In genomic region chr2:122372067-122372466, GRCm38 (mm10) we compare ENCODE assay signal across 19 mouse cellular contexts. TPM values are rescaled to one million over a fixed set of nuclear protein-coding genes. Genes with fewer than 3 reads are reported as not detected.
"Had no signal": no experiment of that assay in that cellular context is flagged by ENCODE, and none has a peak within 500 bp of the region (broad histone marks: within the 10 kb centered on the region; RNA-seq: fewer than 3 reads in every experiment).

No protein-coding gene starts in this region.

- H3K9me3 ChIP-seq: midbrain, embryonic 10.5 days; midbrain, embryonic 12.5 days; neural tube, embryonic 12.5 days; stomach, embryonic 15.5 days had no signal

- H3K36me3 ChIP-seq: midbrain, embryonic 10.5 days; midbrain, embryonic 12.5 days; neural tube, embryonic 12.5 days; stomach, embryonic 15.5 days had no signal

- H3K4me3 ChIP-seq: midbrain, embryonic 10.5 days; midbrain, embryonic 12.5 days; neural tube, embryonic 12.5 days; stomach, embryonic 15.5 days had no signal

- DNase-seq: lung, adult 18-20 months; lung, embryonic 14.5 days; lung, postnatal 10 days; lung, postnatal 4 days; midbrain, embryonic 14.5 days; right cerebral cortex, postnatal 14 days; thymus, adult 2 months; thymus, postnatal 25 days; thymus, postnatal 4 days had no signal

- H3K27me3 ChIP-seq: neural tube, embryonic 12.5 days; stomach, embryonic 15.5 days had no signal

- H3K4me2 ChIP-seq: lung, embryonic 14.5 days; midbrain, embryonic 12.5 days; neural tube, embryonic 12.5 days; stomach, embryonic 15.5 days had no signal

RNA-seq across cellular contexts. Expression of gene Slc28a2, which starts 54.2 kb away (rescaled TPM):
- polyA plus RNA-seq: midbrain, embryonic 10.5 days; midbrain, embryonic 12.5 days; midbrain, embryonic 14.5 days; midbrain, embryonic 16.5 days; neural tube, embryonic 14.5 days had no signal

RNA-seq across cellular contexts. Expression of gene Duox1, which starts 56.6 kb away (rescaled TPM):
- total RNA-seq: megakaryocyte, adult 5-6 weeks; megakaryocyte-erythroid progenitor cell, adult 5-6 weeks; neutrophil, adult 5-6 weeks had no signal
- polyA plus RNA-seq: lung, embryonic 14.5 days; spleen, adult 2 months had no signal

RNA-seq across cellular contexts. Expression of gene Duoxa1, which starts 58.5 kb away (rescaled TPM):
- total RNA-seq: megakaryocyte, adult 5-6 weeks; megakaryocyte-erythroid progenitor cell, adult 5-6 weeks; neutrophil, adult 5-6 weeks had no signal
- polyA plus RNA-seq: lung, embryonic 14.5 days; midbrain, embryonic 10.5 days; neural tube, embryonic 12.5 days; neural tube, embryonic 14.5 days; spleen, adult 2 months had no signal
